Mouse (Mus musculus) intestine, embryonic 16.5 days (tissue): Measurements from ENCODE around the gene Serpina1a. TPM values are rescaled to one million over a fixed set of nuclear protein-coding genes. Genes with fewer than 3 reads are reported as not detected.
A peak's percentile ranks its signal among the peaks of the same experiment; 100 is the strongest.
"Not testable (repeated sequence)": the region's sequence is repeated elsewhere in the genome, so short reads cannot be mapped to it uniquely, and the experiment has no call there.

Experiments used
- ATAC-seq: fragments of 200-750 bp; cut with Nextera tagmentation; 2 replicates; pipeline ENCODE4 v1.8.0; 2017; ENCODE audit warnings: moderate TSS enrichment, moderate library complexity
- H3K27ac ChIP-seq: fragments of 300-500 bp; sonication (generic); 2 replicates; pipeline ENCODE4 v1.5.1; 2014; ENCODE audit warnings: mild to moderate bottlenecking, low read length
- H3K27me3 ChIP-seq: fragments of 300-500 bp; sonication (generic); replicated peaks from 2 replicates; pipeline ENCODE4 v1.6.1; 2014; ENCODE audit warnings: low read length, control low read depth, mixed read lengths; ENCODE audit not compliant: control insufficient read depth, insufficient read depth
- H3K36me3 ChIP-seq: fragments of 300-500 bp; sonication (generic); 2 replicates; pipeline ENCODE4 v1.6.1; 2014; ENCODE audit warnings: low read length, control low read depth; ENCODE audit not compliant: control insufficient read depth, insufficient read depth
- H3K4me1 ChIP-seq: fragments of 300-500 bp; sonication (generic); 2 replicates; pipeline ENCODE4 v1.6.1; 2014; ENCODE audit warnings: low read length, control low read depth, mixed read lengths; ENCODE audit not compliant: control insufficient read depth, insufficient read depth
- H3K4me2 ChIP-seq: fragments of 300-500 bp; sonication (generic); 2 replicates; pipeline ENCODE4 v1.6.1; 2014; ENCODE audit warnings: low read depth, low read length, control low read depth
- H3K4me3 ChIP-seq: fragments of 300-500 bp; sonication (generic); 2 replicates; pipeline ENCODE4 v1.5.1; 2014; ENCODE audit warnings: mild to moderate bottlenecking, low read length
- H3K9ac ChIP-seq: fragments of 300-500 bp; sonication (generic); 2 replicates; pipeline ENCODE4 v1.6.1; 2014; ENCODE audit warnings: low read depth, low read length
- H3K9me3 ChIP-seq: fragments of 300-500 bp; sonication (generic); 2 replicates; pipeline ENCODE4 v1.6.1; 2016; ENCODE audit warnings: low read length, control low read depth; ENCODE audit not compliant: control insufficient read depth
- WGBS: fragments of 180-500 bp; shearing (Covaris S2); extraction: QIAGEN DNeasy Blood & Tissue Kit; methylation state at CpG from one replicate; pipeline ENCODE4 v1.1.7; 2014; 5-methylcytosine and 5-hydroxymethylcytosine counted together
- polyA plus RNA-seq: library from polyadenylated mRNA; unstranded; fragments of >200 nt; fragmentation: Nextera tagmentation; extraction: Ambion mirVana; gene quantifications from 2 replicates; pipeline ENCODE4 v1.2.1, GENCODE M21; 2015

The Serpina1a gene
- 35.7 and 38.3 TPM in 2 replicates for polyA plus RNA-seq

DNA sequence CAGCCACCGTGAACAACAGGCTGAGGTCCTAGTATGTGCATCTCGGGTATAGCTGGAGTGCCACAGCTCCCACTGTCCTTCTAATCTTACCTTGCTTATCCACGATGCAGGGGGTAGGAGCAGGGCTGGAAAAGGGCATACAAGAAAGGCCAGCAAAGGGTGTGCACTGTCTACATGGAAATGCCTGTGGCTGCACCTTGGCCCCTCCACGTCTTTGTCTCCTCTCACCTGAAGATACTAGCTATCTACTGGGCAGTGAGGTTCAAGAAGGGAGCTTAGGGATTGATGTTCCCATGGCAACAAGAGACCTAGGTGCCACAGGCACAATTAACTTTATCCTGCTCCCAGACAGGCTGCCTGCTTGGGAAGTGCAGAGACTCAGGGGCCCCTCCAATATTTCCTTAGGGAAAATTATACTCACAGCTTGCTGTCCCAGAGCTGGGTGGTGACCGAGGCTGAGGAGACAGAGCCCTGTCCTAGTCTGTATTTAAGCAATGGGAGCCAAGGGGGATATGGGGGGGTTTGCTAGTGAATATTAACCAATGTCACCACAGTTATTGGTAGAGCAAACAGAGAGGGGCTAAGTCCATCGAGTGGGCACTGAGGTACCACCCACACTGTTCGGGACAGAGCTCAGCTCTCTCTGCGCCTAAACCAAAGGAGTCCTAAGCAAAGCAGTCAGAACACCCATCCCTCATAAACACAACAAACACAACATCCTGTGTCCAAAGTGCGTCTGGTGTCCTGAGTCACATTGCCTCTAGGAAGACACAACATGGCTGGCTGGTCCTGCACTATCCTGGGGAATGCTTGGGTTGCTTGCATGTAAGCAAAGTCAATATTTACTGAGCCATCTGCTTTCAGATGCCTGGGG is at the start of gene Serpina1a:
Gene Serpina1a, minus strand, starts transcription at position 462 of the 874 bp plus-strand sequence.
- not testable (repeated sequence) for H3K4me2 ChIP-seq, H3K9me3 ChIP-seq, H3K4me3 ChIP-seq, H3K4me1 ChIP-seq, H3K27ac ChIP-seq, H3K9ac ChIP-seq, H3K27me3 ChIP-seq, H3K36me3 ChIP-seq
- peak; percentile 90 for ATAC-seq
- 61% methylated on average over 9 of the region's 9 CpGs for WGBS

DNA sequence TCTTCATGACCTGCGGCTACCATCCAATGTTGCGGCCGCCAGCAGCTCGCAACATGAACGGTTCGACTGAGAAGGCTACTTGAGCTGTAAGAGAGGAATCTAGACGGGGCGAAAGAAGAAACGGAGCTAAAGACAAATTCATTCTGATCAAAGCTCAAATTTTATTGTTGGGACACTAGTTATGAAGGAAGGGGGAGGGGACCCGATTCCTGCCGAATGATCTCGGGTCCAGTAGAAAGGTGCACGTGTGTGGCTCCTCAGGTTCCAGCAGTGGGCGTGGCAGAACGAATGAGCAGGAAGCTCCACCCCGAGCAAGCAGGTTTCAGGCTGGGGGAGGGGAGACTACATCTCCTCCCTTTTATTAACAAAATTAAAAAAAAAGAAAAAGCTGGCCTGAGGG is 45.8 kb upstream of the Serpina1a start:
- not testable (repeated sequence) for H3K4me3 ChIP-seq, H3K36me3 ChIP-seq, H3K9me3 ChIP-seq, ATAC-seq, H3K27me3 ChIP-seq, H3K4me1 ChIP-seq, H3K9ac ChIP-seq, H3K27ac ChIP-seq, H3K4me2 ChIP-seq
- WGBS = 97% methylated on average over 10 of the region's 16 CpGs

DNA sequence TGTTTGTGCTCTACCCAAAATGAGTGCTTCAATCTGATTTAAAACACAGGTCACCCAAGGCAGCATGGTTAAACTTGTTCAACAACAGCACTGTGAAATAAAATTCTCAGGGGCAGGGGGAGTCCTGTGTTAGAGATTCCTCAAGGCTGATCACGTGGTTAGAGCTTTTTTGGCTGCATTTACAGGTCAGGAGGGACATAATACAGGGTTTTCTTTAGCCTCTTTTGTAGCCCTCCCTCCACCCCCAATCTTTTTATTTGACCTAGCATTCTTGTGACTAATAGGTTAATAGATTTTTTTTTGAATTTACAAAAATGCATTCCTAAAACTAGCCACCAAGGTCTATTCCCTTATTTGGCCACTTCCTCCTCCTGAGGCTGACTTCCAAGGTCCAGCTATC is 44.4 kb upstream of the Serpina1a start:
- H3K4me2 ChIP-seq, H3K27me3 ChIP-seq, H3K9ac ChIP-seq, H3K4me3 ChIP-seq, H3K9me3 ChIP-seq, H3K27ac ChIP-seq, H3K4me1 ChIP-seq, H3K36me3 ChIP-seq, ATAC-seq: not testable (repeated sequence)
- WGBS = 47% methylated on average over 1 of the region's 1 CpGs

DNA sequence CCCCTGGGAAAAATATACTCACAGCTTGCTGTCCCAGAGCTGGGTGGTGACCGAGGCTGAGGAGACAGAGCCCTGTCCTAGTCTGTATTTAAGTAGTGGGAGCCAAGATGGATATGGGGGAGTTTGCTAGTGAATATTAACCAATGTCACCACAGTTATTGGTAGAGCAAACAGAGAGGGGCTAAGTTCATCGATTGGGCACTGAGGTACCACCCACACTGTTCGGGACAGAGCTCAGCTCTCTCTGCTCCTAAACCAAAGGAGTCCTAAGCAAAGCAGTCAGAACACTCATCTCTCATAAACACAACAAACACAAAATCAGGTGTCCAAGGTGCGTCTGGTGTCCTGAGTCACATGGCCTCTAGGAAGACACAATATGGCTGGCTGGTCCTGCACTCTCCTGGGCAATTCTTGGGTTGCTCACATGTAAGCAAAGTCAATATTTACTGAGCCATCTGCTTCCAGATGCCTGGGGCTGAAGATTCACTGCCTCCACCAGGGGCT is 41.5 kb upstream of the Serpina1a start, which contains the start of gene Serpina1c:
Gene Serpina1c, minus strand, starts transcription at position 51 of the 504 bp plus-strand sequence.
- not testable (repeated sequence) for H3K4me1 ChIP-seq, H3K9me3 ChIP-seq, H3K4me2 ChIP-seq, ATAC-seq, H3K36me3 ChIP-seq, H3K27me3 ChIP-seq, H3K27ac ChIP-seq, H3K9ac ChIP-seq, H3K4me3 ChIP-seq
- WGBS = 58% methylated on average over 4 of the region's 4 CpGs

DNA sequence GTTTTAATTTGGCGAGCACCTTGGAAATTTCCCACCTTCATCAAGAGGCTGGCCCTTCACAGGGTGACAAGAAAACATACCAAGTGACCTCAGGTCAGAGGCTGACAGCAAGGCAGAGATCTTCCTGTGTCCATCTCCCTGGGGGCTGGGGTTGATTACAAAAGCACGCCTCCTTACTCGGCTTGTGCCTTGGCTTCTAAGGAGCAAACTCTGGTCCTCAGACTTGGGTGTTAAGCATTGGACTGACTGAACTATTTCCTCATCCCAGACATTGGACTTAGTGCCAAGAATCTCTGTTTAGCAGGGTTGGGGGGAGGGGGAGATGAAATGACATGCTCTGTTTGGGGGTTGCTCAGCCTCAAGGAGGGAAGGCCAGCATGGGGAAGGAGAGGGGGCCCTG is 38.6 kb upstream of the Serpina1a start:
- not testable (repeated sequence) for ATAC-seq, H3K9me3 ChIP-seq, H3K4me1 ChIP-seq, H3K27ac ChIP-seq, H3K9ac ChIP-seq, H3K4me2 ChIP-seq, H3K36me3 ChIP-seq, H3K27me3 ChIP-seq, H3K4me3 ChIP-seq
- WGBS = 87% methylated on average over 3 of the region's 3 CpGs

DNA sequence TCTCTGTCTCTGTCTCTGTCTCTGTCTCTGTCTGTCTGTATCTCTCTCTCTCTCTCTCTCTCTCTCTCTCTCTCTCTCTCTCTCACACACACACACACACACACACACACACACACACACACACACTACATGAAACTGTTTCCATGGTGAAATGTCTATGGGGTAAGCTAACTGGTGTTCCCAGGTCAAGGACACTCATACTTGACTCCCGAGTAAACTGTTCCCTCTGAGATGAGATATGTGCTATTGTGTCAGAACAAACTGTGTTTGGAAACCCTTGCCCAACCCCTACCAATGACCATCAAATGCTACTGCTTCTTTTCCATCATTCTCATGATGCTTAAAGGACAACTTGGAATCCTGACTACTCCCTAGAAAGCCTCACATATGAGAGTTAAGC is 3.5 kb upstream of the Serpina1a start:
- 62% methylated on average over 1 of the region's 1 CpGs for WGBS
- H3K4me1 ChIP-seq, H3K9ac ChIP-seq, H3K4me2 ChIP-seq, H3K4me3 ChIP-seq, H3K27me3 ChIP-seq, H3K36me3 ChIP-seq, H3K9me3 ChIP-seq, H3K27ac ChIP-seq, ATAC-seq: not testable (repeated sequence)

DNA sequence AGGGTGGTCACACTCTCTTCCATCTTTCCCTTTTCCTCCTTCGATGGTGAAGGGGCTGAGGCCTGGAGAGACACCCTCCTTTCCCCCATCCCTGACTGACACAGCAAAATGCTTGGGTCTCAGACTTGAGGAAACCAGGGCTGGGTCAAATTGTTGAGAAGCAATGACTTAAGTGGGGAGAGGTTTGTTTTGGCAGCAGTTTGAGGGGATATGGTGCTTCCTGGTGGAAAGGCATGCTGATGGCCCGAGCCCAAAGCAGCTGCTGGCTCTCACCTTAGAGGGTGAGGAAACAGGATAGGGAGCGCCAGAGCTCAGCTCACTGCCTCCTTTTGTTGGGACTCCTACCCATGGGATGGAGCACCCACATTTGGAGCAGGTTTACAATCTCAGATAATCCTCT is 2.4 kb downstream of the Serpina1a start:
- no peak for ATAC-seq
- Histone ChIP-seq H3K4me3 (no peak overlapping the region), H3K4me2 (no peak overlapping the region), H3K27ac (no peak overlapping the region), H3K36me3 (no peaks in the 10 kb centered on the region), H3K9me3 (no peaks in the 10 kb centered on the region), H3K9ac (no peak overlapping the region), H3K4me1 (no peaks in the 10 kb centered on the region), H3K27me3 (no peaks in the 10 kb centered on the region)
- 67% methylated on average over 3 of the region's 3 CpGs for WGBS

DNA sequence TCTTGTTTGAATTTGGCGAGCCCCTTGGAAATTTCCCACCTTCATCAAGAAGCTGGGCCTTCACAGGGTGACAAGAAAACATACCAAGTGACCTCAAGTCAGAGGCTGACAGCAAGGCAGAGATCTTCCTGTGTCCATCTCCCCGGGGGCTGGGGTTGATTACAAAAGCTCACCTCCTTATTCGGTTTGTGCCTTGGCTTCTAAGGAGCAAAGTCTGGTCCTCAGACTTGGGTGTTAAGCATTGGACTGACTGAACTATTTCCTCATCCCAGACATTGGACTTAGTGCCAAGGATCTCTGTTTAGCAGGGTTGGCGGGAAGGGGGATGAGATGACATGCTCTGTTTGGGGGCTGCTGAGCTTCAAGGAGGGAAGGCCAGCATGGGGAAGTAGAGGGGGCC is 2.8 kb downstream of the Serpina1a start:
- not testable (repeated sequence) for H3K9me3 ChIP-seq, ATAC-seq, H3K27me3 ChIP-seq, H3K27ac ChIP-seq, H3K4me2 ChIP-seq, H3K9ac ChIP-seq, H3K4me3 ChIP-seq, H3K4me1 ChIP-seq, H3K36me3 ChIP-seq
- 75% methylated on average over 3 of the region's 4 CpGs for WGBS

DNA sequence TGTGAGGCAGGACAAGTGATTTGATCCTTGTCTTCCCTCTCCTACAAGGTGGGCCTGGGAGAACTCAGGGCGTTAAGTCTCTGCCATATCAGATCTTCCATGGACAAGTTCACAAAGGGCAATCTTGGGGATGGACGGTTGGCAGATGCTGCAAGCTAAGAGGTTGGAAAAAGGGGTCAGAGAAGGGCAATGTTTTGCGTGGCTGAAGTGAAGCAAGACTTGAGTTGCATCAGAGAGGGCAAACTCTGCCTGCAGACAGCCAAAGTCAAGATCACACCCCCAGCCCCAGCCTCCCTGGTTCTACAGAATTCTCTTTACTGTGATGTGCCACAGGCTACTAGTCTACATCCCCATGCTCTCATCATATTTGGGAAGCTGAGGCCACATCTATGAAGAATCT is 3.8 kb downstream of the Serpina1a start:
- not testable (repeated sequence) for H3K4me1 ChIP-seq, H3K9me3 ChIP-seq, ATAC-seq, H3K27ac ChIP-seq, H3K4me2 ChIP-seq, H3K36me3 ChIP-seq, H3K4me3 ChIP-seq, H3K9ac ChIP-seq, H3K27me3 ChIP-seq
- 71% methylated on average over 3 of the region's 3 CpGs for WGBS
